Mouse (Mus musculus): ENCODE data around the gene Grm4. TPM values are rescaled to one million over a fixed set of nuclear protein-coding genes. Genes with fewer than 3 reads are reported as not detected.

The Grm4 gene
- polyA plus RNA-seq, 1 experiment: 1.1 TPM

GRCm38 (mm10) chr17:27375551-27375950 is 145.7 kb downstream of the Grm4 start:
- WGBS: 67% methylated on average over 5 of the region's 5 CpGs
- no peak for DNase-seq

More at GRCm38 (mm10) chr17:27375551-27375950, 145.7 kb downstream of the Grm4 start:
- H3K4me3 ChIP-seq (replicated peaks; ENCODE audit: extremely low read depth, low read depth, low read length): no peak overlapping the region
- no peaks in the 10 kb centered on the region for H3K4me1 ChIP-seq (ENCODE audit: control insufficient read depth, insufficient read depth, low read length)
- no peak for TF ChIP-seq CTCF (IDR thresholded peaks at IDR 0.05; ENCODE audit: insufficient read depth, low read length)
- no peak for TF ChIP-seq POLR2A (IDR thresholded peaks at IDR 0.05; ENCODE audit: borderline replicate concordance, extremely low read depth, low read depth, low read length)

Other genes starting within 250 kb of the Grm4 start
- gene Hmga1, start 35.1 kb upstream of the Grm4 start, polyA plus RNA-seq (2012; rRNA removed): 57.9 and 73.2 TPM in 2 replicates
- 42.4 and 44.2 TPM in 2 replicates for gene AI413582, start 44.4 kb upstream of the Grm4 start, polyA plus RNA-seq (2012; rRNA removed)
- 60.4 and 62.8 TPM in 2 replicates for gene Nudt3, start 102.1 kb upstream of the Grm4 start, polyA plus RNA-seq (2012; rRNA removed)
- gene RPS10-NUDT3, start 113.8 kb upstream of the Grm4 start, polyA plus RNA-seq (2012; rRNA removed): not detected in 2 replicates
- gene Rps10, start 115.3 kb upstream of the Grm4 start, polyA plus RNA-seq (2012; rRNA removed): 803 and 904 TPM in 2 replicates
- 0.65 and 1.0 TPM in 2 replicates for gene Pacsin1, start 134.1 kb upstream of the Grm4 start, polyA plus RNA-seq (2012; rRNA removed)
- 4.4 and 6.9 TPM in 2 replicates for gene Spdef, start 207.6 kb upstream of the Grm4 start, polyA plus RNA-seq (2012; rRNA removed)

Data from lung, adult 2 months (tissue).